Mouse (Mus musculus) ES-E14 (cell line): Measurements from ENCODE around the gene Ptprg. TPM values are rescaled to one million over a fixed set of nuclear protein-coding genes. Genes with fewer than 3 reads are reported as not detected.

Experiments used
- DNase-seq: peaks from one replicate; pipeline ENCODE4 v3.0.0-alpha.2; 2013; ENCODE audit warnings: low read depth, low spot score
- H3K27ac ChIP-seq: 2 replicates; pipeline ENCODE4 v1.5.1; 2012; ENCODE audit warnings: low read depth, mild to moderate bottlenecking, low read length, moderate library complexity, mixed read lengths; ENCODE audit not compliant: poor library complexity, insufficient read depth, severe bottlenecking
- H3K36me3 ChIP-seq: 2 replicates; pipeline ENCODE4 v1.6.1; 2012; ENCODE audit warnings: mild to moderate bottlenecking, low read length, moderate library complexity, mixed read lengths; ENCODE audit not compliant: control insufficient read depth, poor library complexity, insufficient read depth, severe bottlenecking
- H3K4me1 ChIP-seq, 2 experiments: fragments of 150-350 bp in 1 of 2; sonication (generic) in 1 of 2; 2 replicates each; pipeline ENCODE4 v1.6.1; 2012; ENCODE audit warnings: low read length in 2 of 2, mild to moderate bottlenecking in 1 of 2, mixed read lengths in 1 of 2; ENCODE audit not compliant: control insufficient read depth in 2 of 2, insufficient read depth in 2 of 2, poor library complexity in 1 of 2
- H3K4me3 ChIP-seq, 2 experiments: fragments of 150-350 bp in 1 of 2; sonication (generic) in 1 of 2; 2 replicates each; pipeline ENCODE4 v1.5.1; 2012; ENCODE audit warnings: low read length in 2 of 2, low read depth in 1 of 2, mild to moderate bottlenecking in 1 of 2, mixed read lengths in 1 of 2; ENCODE audit not compliant: insufficient read depth in 1 of 2, poor library complexity in 1 of 2, severe bottlenecking in 1 of 2
- H3K9ac ChIP-seq: 2 replicates; pipeline ENCODE4 v1.6.1; 2012; ENCODE audit warnings: low read depth, mild to moderate bottlenecking, low read length, mixed read lengths; ENCODE audit not compliant: poor library complexity, insufficient read depth, severe bottlenecking
- H3K9me3 ChIP-seq: fragments of 150-350 bp; sonication (generic); 2 replicates; pipeline ENCODE4 v1.6.1; 2012; ENCODE audit warnings: low read depth, mild to moderate bottlenecking, low read length; ENCODE audit not compliant: control insufficient read depth, insufficient read depth
- CHD2 ChIP-seq: IDR thresholded peaks from 2 replicates; pipeline ENCODE4 v1.6.1; 2014; ENCODE audit warnings: mild to moderate bottlenecking, low read depth, low read length, inconsistent platforms
- HCFC1 ChIP-seq: IDR thresholded peaks from 2 replicates; pipeline ENCODE4 v1.6.1; 2012; ENCODE audit warnings: low read length, inconsistent platforms, borderline replicate concordance; ENCODE audit not compliant: insufficient read depth
- MAFK ChIP-seq: IDR thresholded peaks from 2 replicates; pipeline ENCODE4 v1.6.1; 2014; ENCODE audit warnings: mild to moderate bottlenecking, low read depth, low read length, inconsistent platforms; ENCODE audit not compliant: insufficient read depth
- ZC3H11A ChIP-seq: IDR thresholded peaks from 2 replicates; pipeline ENCODE4 v1.6.1; 2012; ENCODE audit warnings: low read depth, mild to moderate bottlenecking, inconsistent platforms, low read length, borderline replicate concordance
- ZNF384 ChIP-seq: IDR thresholded peaks from 2 replicates; pipeline ENCODE4 v1.6.1; 2012; ENCODE audit warnings: low read depth, low read length, inconsistent platforms
- in situ Hi-C, 2 experiments: fragments of 600-800 bp; cut with MboI; formaldehyde crosslinking; loops; one replicate each; pipeline ENCODE4 v1.15.1; 2025; ENCODE audit warnings: low sequenced_read_pairs in 2 of 2, inconsistent platforms in 1 of 2; ENCODE audit not compliant: unreplicated experiment in 2 of 2
- total RNA-seq: library from RNA; depleted of rRNA; stranded (reverse); fragments of 300-350 nt; gene quantifications from 2 replicates; pipeline ENCODE4 v1.2.3, GENCODE M21; 2012

Gene Ptprg
- total RNA-seq, 1 experiment: 59.8 TPM

- in situ Hi-C loops: no loop called here
- Histone ChIP-seq H3K9ac (no peak overlapping the region), H3K4me3 (no peak overlapping the region), H3K27ac (no peak overlapping the region), H3K36me3 (no peaks in the 10 kb centered on the region), H3K9me3 (no peaks in the 10 kb centered on the region), H3K4me1 (no peaks in the 10 kb centered on the region)
- DNase-seq: no peak
- TF ChIP-seq HCFC1 (no peak), CHD2 (no peak), MAFK (no peak), ZNF384 (no peak)
Observed at GRCm38 (mm10) chr14:11719259-11719658, 165.9 kb downstream of the Ptprg start.

DNA sequence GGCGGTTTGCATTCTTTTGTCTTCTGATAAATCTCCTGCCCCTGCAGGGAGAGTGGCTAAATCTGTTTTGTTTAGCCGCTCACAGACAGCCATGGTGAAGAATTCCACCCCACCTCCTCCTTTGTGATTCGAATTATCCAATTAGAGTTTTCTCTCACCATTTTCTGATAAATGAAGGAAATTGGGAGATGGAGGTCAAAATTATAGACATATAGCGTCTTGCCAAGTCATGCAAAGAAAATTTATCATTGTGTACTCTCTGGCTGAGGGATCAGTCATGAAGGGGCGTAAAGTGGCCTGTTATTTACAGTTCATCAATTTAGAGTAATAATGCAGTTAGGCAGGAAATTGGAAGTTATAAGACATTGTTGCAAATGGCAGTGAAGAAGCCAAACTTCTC lies 168.8 kb downstream of the Ptprg start:
- in situ Hi-C loops: no loop called here
- Histone ChIP-seq H3K27ac (no peak overlapping the region), H3K4me3 (no peak overlapping the region), H3K36me3 (no peaks in the 10 kb centered on the region), H3K9me3 (no peaks in the 10 kb centered on the region), H3K9ac (no peak overlapping the region), H3K4me1 (no peaks in the 10 kb centered on the region)
- no peak for TF ChIP-seq ZC3H11A
- no peak for TF ChIP-seq CHD2
- TF ChIP-seq ZNF384: no peak
- no peak for TF ChIP-seq MAFK
- TF ChIP-seq HCFC1: no peak
- DNase-seq: no peak

- H3K9me3 ChIP-seq: no peaks in the 10 kb centered on the region
- in situ Hi-C loops: no loop called here
- H3K4me3 ChIP-seq: no peak overlapping the region
- no peak overlapping the region for H3K9ac ChIP-seq
- H3K27ac ChIP-seq: no peak overlapping the region
- H3K36me3 ChIP-seq: no peaks in the 10 kb centered on the region
- DNase-seq: no peak
- TF ChIP-seq ZNF384 (no peak), CHD2 (no peak), MAFK (no peak), HCFC1 (no peak), ZC3H11A (no peak)
- H3K4me1 ChIP-seq: no peaks in the 10 kb centered on the region; a peak in 1 of 4 replicates
Observed at GRCm38 (mm10) chr14:11723876-11724275, 170.5 kb downstream of the Ptprg start.

- in situ Hi-C loops: no loop called here
- Histone ChIP-seq H3K27ac (no peak overlapping the region), H3K4me3 (no peak overlapping the region), H3K4me1 (no peaks in the 10 kb centered on the region; a peak in 2 of 4 replicates), H3K9me3 (no peaks in the 10 kb centered on the region), H3K36me3 (no peaks in the 10 kb centered on the region), H3K9ac (no peak overlapping the region)
- TF ChIP-seq ZNF384: no peak
- TF ChIP-seq MAFK: no peak
- no peak for TF ChIP-seq HCFC1
- TF ChIP-seq CHD2: no peak
- no peak for TF ChIP-seq ZC3H11A
- DNase-seq: no peak
Observed at GRCm38 (mm10) chr14:11731223-11731920, 178.0 kb downstream of the Ptprg start.

DNA sequence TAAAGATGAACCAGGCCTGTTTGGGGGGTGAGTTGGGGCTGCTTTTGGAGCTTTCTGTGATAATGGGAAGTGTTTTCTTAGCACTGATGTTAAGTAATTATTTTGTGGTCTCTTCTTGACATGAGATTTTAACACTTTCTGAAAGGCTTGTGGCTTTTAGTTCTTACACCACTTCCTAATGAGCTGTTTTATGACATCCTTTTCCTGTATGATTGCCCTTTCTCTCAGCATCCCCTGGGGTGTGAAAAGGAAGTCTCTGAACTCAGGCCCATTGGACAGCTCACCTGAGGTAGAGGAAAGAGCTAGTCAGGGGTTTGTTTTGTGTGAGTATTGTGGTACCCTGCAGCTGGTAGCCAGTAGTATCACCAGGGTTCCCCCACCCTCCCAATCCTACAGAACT lies 179.0 kb downstream of the Ptprg start:
- no peak overlapping the region for H3K4me3 ChIP-seq
- in situ Hi-C loops: no loop called here
- TF ChIP-seq ZC3H11A (no peak), ZNF384 (no peak), MAFK (no peak), HCFC1 (no peak), CHD2 (no peak)
- H3K27ac ChIP-seq: no peak overlapping the region
- no peaks in the 10 kb centered on the region; a peak in 2 of 4 replicates for H3K4me1 ChIP-seq
- DNase-seq: no peak
- no peaks in the 10 kb centered on the region for H3K9me3 ChIP-seq
- no peak overlapping the region for H3K9ac ChIP-seq
- H3K36me3 ChIP-seq: no peaks in the 10 kb centered on the region
